Mouse (Mus musculus): ENCODE measurements around the gene Nedd4. TPM values are rescaled to one million over a fixed set of nuclear protein-coding genes. Genes with fewer than 3 reads are reported as not detected.
"Not testable (repeated sequence)": the region's sequence is repeated elsewhere in the genome, so short reads cannot be mapped to it uniquely, and the experiment has no call there.

Gene Nedd4
- polyA plus RNA-seq, 1 experiment from 2014 or later, result 624 TPM

GRCm38 (mm10) chr9:72664409-72665351 lies 2.5 kb downstream of the Nedd4 start:
- no peak for ATAC-seq (ENCODE audit: insufficient number of reproducible peaks, low FRiP score)
- Histone ChIP-seq H3K27me3 (replicated peaks) (no peaks in the 10 kb centered on the region), H3K4me3 (peak overlapping the region; percentile 100), H3K4me2 (peak overlapping the region; percentile 99), H3K4me1 (replicated peaks) (peaks cover 43% of the 10 kb centered on the region), H3K9ac (peak overlapping the region; percentile 100), H3K36me3 (peaks cover 48% of the 10 kb centered on the region), H3K9me3 (replicated peaks) (no peaks in the 10 kb centered on the region), H3K27ac (ENCODE audit: poor library complexity, severe bottlenecking) (peak overlapping the region; percentile 79)
- 56% methylated on average over 12 of the region's 12 CpGs for WGBS

- Histone ChIP-seq H3K4me2 (peak overlapping the region; percentile 99), H3K36me3 (peaks cover 56% of the 10 kb centered on the region), H3K9me3 (replicated peaks) (no peaks in the 10 kb centered on the region), H3K4me3 (peak overlapping the region; percentile 100), H3K4me1 (replicated peaks) (peaks cover 49% of the 10 kb centered on the region), H3K27ac (ENCODE audit: poor library complexity, severe bottlenecking) (peak overlapping the region; percentile 79), H3K27me3 (replicated peaks) (no peaks in the 10 kb centered on the region), H3K9ac (peak overlapping the region; percentile 100)
- no peak for ATAC-seq (ENCODE audit: insufficient number of reproducible peaks, low FRiP score)
- 57% methylated on average over 7 of the region's 7 CpGs for WGBS
Measured at GRCm38 (mm10) chr9:72665517-72665916, 3.4 kb downstream of the Nedd4 start.

- not testable (repeated sequence) for H3K27me3 ChIP-seq (replicated peaks); H3K27ac ChIP-seq (ENCODE audit: poor library complexity, severe bottlenecking); H3K9me3 ChIP-seq (replicated peaks); H3K4me3 ChIP-seq; H3K9ac ChIP-seq; ATAC-seq (ENCODE audit: insufficient number of reproducible peaks, low FRiP score)
- H3K4me1 ChIP-seq (replicated peaks), result peaks cover 49% of the 10 kb centered on the region
- peaks cover 60% of the 10 kb centered on the region for H3K36me3 ChIP-seq
- 0 out of 2 replicates have a peak overlapping the region, but pooled peaks have one; percentile 21 for H3K4me2 ChIP-seq
- 64% methylated on average over 8 of the region's 8 CpGs for WGBS
Measured at GRCm38 (mm10) chr9:72666352-72667021, 4.3 kb downstream of the Nedd4 start.

- Histone ChIP-seq H3K4me1 (replicated peaks) (peaks cover 49% of the 10 kb centered on the region), H3K9ac (no peak overlapping the region), H3K4me3 (no peak overlapping the region), H3K36me3 (peaks cover 65% of the 10 kb centered on the region), H3K4me2 (no peak overlapping the region), H3K27ac (ENCODE audit: poor library complexity, severe bottlenecking) (no peak overlapping the region), H3K27me3 (replicated peaks) (no peaks in the 10 kb centered on the region), H3K9me3 (replicated peaks) (no peaks in the 10 kb centered on the region)
- ATAC-seq (ENCODE audit: insufficient number of reproducible peaks, low FRiP score), result no peak
- 81% methylated on average over 3 of the region's 3 CpGs for WGBS
Measured at GRCm38 (mm10) chr9:72667126-72667525, 5.0 kb downstream of the Nedd4 start.

- no peak for ATAC-seq (ENCODE audit: insufficient number of reproducible peaks, low FRiP score)
- H3K27me3 ChIP-seq (replicated peaks), result no peaks in the 10 kb centered on the region
- peaks cover 43% of the 10 kb centered on the region for H3K4me1 ChIP-seq (replicated peaks)
- H3K9ac ChIP-seq, result no peak overlapping the region
- no peak overlapping the region for H3K4me3 ChIP-seq
- H3K27ac ChIP-seq (ENCODE audit: poor library complexity, severe bottlenecking), result no peak overlapping the region
- peaks cover 75% of the 10 kb centered on the region for H3K36me3 ChIP-seq
- WGBS, result 87% methylated on average over 7 of the region's 7 CpGs
- no peak overlapping the region for H3K4me2 ChIP-seq
- no peaks in the 10 kb centered on the region for H3K9me3 ChIP-seq (replicated peaks)
Measured at GRCm38 (mm10) chr9:72669383-72669782, 7.2 kb downstream of the Nedd4 start.

- H3K4me1 ChIP-seq (replicated peaks), result peaks cover 18% of the 10 kb centered on the region
- no peak overlapping the region for H3K4me3 ChIP-seq
- ATAC-seq (ENCODE audit: insufficient number of reproducible peaks, low FRiP score), result no peak
- peaks cover 73% of the 10 kb centered on the region for H3K36me3 ChIP-seq
- H3K4me2 ChIP-seq, result no peak overlapping the region
- no peaks in the 10 kb centered on the region for H3K9me3 ChIP-seq (replicated peaks)
- H3K27me3 ChIP-seq (replicated peaks), result no peaks in the 10 kb centered on the region
- WGBS, result 38% methylated on average over 2 of the region's 2 CpGs
- no peak overlapping the region for H3K27ac ChIP-seq (ENCODE audit: poor library complexity, severe bottlenecking)
- no peak overlapping the region for H3K9ac ChIP-seq
Measured at GRCm38 (mm10) chr9:72672361-72672760, 10.2 kb downstream of the Nedd4 start.

- Histone ChIP-seq H3K9ac (no peak overlapping the region), H3K4me2 (no peak overlapping the region)
- 88% methylated on average over 6 of the region's 6 CpGs for WGBS
Measured at GRCm38 (mm10) chr9:72674957-72675744, 13.0 kb downstream of the Nedd4 start.

GRCm38 (mm10) chr9:72675745-72676200 lies 13.6 kb downstream of the Nedd4 start:
- no peak overlapping the region for H3K27ac ChIP-seq (ENCODE audit: poor library complexity, severe bottlenecking)
- H3K9me3 ChIP-seq (replicated peaks), result no peaks in the 10 kb centered on the region
- no peak for ATAC-seq (ENCODE audit: insufficient number of reproducible peaks, low FRiP score)
- no peak overlapping the region for H3K4me3 ChIP-seq
- no peak overlapping the region for H3K4me2 ChIP-seq
- WGBS, result 91% methylated on average over 3 of the region's 3 CpGs
- H3K9ac ChIP-seq, result no peak overlapping the region
- H3K4me1 ChIP-seq (replicated peaks), result no peaks in the 10 kb centered on the region
- H3K36me3 ChIP-seq, result peaks cover 70% of the 10 kb centered on the region
- H3K27me3 ChIP-seq (replicated peaks), result no peaks in the 10 kb centered on the region

More at GRCm38 (mm10) chr9:72674957-72675744, 13.0 kb downstream of the Nedd4 start:
- H3K9me3 ChIP-seq (replicated peaks), result no peaks in the 10 kb centered on the region
- H3K4me3 ChIP-seq, result no peak overlapping the region
- peaks cover 73% of the 10 kb centered on the region for H3K36me3 ChIP-seq
- no peak overlapping the region for H3K27ac ChIP-seq (ENCODE audit: poor library complexity, severe bottlenecking)
- H3K27me3 ChIP-seq (replicated peaks), result no peaks in the 10 kb centered on the region
- no peak for ATAC-seq (ENCODE audit: insufficient number of reproducible peaks, low FRiP score)
- H3K4me1 ChIP-seq (replicated peaks), result 0 out of 2 replicates have a peak, but pooled peaks cover 2% of the 10 kb centered on the region

- no peak for ATAC-seq (ENCODE audit: insufficient number of reproducible peaks, low FRiP score)
- no peak overlapping the region for H3K4me2 ChIP-seq
- 86% methylated on average over 5 of the region's 5 CpGs for WGBS
- H3K9ac ChIP-seq, result no peak overlapping the region
- H3K27me3 ChIP-seq (replicated peaks), result no peaks in the 10 kb centered on the region
- peaks cover 77% of the 10 kb centered on the region for H3K36me3 ChIP-seq
- peaks cover 9% of the 10 kb centered on the region for H3K4me1 ChIP-seq (replicated peaks)
- H3K27ac ChIP-seq (ENCODE audit: poor library complexity, severe bottlenecking), result no peak overlapping the region
- no peak overlapping the region for H3K4me3 ChIP-seq
- H3K9me3 ChIP-seq (replicated peaks), result no peaks in the 10 kb centered on the region
Measured at GRCm38 (mm10) chr9:72677659-72678058, 15.5 kb downstream of the Nedd4 start.

- no peak overlapping the region for H3K4me2 ChIP-seq
- no peak overlapping the region for H3K4me3 ChIP-seq
- no peak for ATAC-seq (ENCODE audit: insufficient number of reproducible peaks, low FRiP score)
- no peak overlapping the region for H3K9ac ChIP-seq
- H3K4me1 ChIP-seq (replicated peaks), result peaks cover 9% of the 10 kb centered on the region
- 80% methylated on average over 4 of the region's 4 CpGs for WGBS
- H3K9me3 ChIP-seq (replicated peaks), result no peaks in the 10 kb centered on the region
- H3K27me3 ChIP-seq (replicated peaks), result no peaks in the 10 kb centered on the region
- peaks cover 74% of the 10 kb centered on the region for H3K36me3 ChIP-seq
- H3K27ac ChIP-seq (ENCODE audit: poor library complexity, severe bottlenecking), result no peak overlapping the region
Measured at GRCm38 (mm10) chr9:72678771-72679170, 16.6 kb downstream of the Nedd4 start.
